Mouse (Mus musculus): ENCODE measurements at regions not wholly inside any gene's neighbourhood (a gene's known extent, or its start where the extent isn't known, plus 50 kb on each side); places are given as distances from the start of the nearest gene placed in this dataset.

DNA sequence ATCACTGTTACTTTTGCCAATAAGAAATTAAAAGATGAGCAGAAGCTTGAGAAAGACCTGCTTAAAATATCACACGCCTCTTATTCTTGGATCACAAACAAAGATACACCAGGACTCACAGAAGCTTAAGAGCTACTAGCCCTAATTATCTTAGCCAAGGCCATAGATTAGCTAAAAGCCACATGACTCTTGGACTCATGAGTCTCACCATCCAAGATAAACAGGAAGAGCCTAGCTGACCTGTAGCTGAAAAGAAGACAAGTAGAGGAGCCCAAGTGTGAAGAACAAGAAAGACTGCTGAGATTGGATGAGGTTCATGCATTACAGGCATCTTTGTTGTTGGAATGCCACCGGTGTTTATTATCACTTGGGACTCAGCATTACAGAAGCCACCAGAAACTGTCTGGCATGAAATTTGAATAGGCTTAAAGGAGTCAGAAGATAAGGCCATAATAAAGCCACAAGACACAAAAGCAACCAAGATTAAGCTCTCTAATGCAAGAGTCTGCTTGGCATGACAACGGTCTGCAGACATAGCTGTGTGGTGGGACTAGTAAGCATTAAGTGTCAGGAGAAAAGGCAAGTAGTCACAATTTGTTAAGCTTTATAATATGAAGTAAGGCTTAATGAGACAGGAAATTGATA, 63.8 kb upstream of the Asb5 start:
- Histone ChIP-seq H3K4me1 (no peaks in the 10 kb centered on the region), H3K9me3 (no peaks in the 10 kb centered on the region), H3K4me3 (no peak overlapping the region), H3K9ac (replicated peaks) (no peak overlapping the region), H3K27ac (replicated peaks) (no peak overlapping the region), H3K36me3 (no peaks in the 10 kb centered on the region), H3K4me2 (replicated peaks) (no peak overlapping the region), H3K27me3 (no peaks in the 10 kb centered on the region)
- ATAC-seq (ENCODE audit: low FRiP score, low read depth), result no peak
- WGBS, result 80% methylated on average over 3 of the region's 3 CpGs
